Mouse (Mus musculus) brain, embryonic 14.5 days (tissue): ENCODE data around the gene Tagln2. TPM values are rescaled to one million over a fixed set of nuclear protein-coding genes. Genes with fewer than 3 reads are reported as not detected.

ENCODE experiments used
- DNase-seq: peaks from one replicate; pipeline ENCODE4 v3.0.0-alpha.2; 2011; ENCODE audit warnings: low read depth
- CTCF ChIP-seq: fragments of 200-500 bp; IDR thresholded peaks from 2 replicates; pipeline ENCODE4 v1.5.1; 2012; ENCODE audit warnings: inconsistent platforms, mild to moderate bottlenecking, moderate library complexity, borderline replicate concordance; ENCODE audit not compliant: insufficient read depth, insufficient read length; ENCODE audit errors: extremely low read depth
- POLR2A ChIP-seq: fragments of 200-500 bp; IDR thresholded peaks from 2 replicates; pipeline ENCODE4 v1.6.1; 2012; ENCODE audit warnings: mild to moderate bottlenecking, inconsistent platforms, borderline replicate concordance; ENCODE audit not compliant: poor library complexity, insufficient read depth, insufficient read length, severe bottlenecking; ENCODE audit errors: extremely low read depth
- polyA plus RNA-seq: library from polyadenylated mRNA; depleted of rRNA; stranded (reverse); fragments of >200 nt; gene quantifications from 2 replicates; pipeline ENCODE4 v1.2.3, GENCODE M21; 2012

Tagln2 gene
- polyA plus RNA-seq, 1 experiment: 44.7 TPM

GRCm38 (mm10) chr1:172468301-172468877 is 31.5 kb upstream of the Tagln2 start:
- DNase-seq: no peak
- TF ChIP-seq CTCF: no peak
- no peak for TF ChIP-seq POLR2A

DNA sequence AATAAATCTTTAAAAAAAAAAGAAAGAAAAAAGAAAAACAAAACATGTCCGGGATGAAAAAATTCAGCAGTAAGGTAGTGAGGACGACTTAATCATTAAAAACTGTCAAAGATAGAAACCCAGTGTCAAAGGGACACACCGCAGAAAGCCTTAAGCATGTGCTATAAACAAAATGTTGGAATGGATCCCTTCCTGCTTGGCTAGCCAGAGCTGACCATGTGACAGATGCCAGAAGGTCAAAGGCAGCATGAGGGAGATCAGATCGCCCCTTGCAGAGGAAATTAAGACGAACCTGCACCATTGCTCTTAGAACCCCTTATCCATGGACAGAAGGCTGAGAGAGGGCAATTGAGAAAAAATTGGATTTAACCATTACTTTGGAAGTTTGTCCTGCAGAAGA is 30.5 kb upstream of the Tagln2 start:
- DNase-seq: no peak
- TF ChIP-seq POLR2A: no peak
- no peak for TF ChIP-seq CTCF

- DNase-seq: no peak
- no peak for TF ChIP-seq CTCF
- no peak for TF ChIP-seq POLR2A
These were observed 29.9 kb upstream of the Tagln2 start for GRCm38 (mm10) chr1:172469810-172470448.

GRCm38 (mm10) chr1:172472909-172473308 is 26.9 kb upstream of the Tagln2 start:
- TF ChIP-seq POLR2A: no peak
- TF ChIP-seq CTCF: no peak
- DNase-seq: no peak

GRCm38 (mm10) chr1:172474196-172474595 is 25.7 kb upstream of the Tagln2 start:
- no peak for DNase-seq
- TF ChIP-seq POLR2A (no peak), CTCF (no peak)

- TF ChIP-seq POLR2A (no peak), CTCF (no peak)
These were observed 24.6 kb upstream of the Tagln2 start, which contains the start of gene Slamf9 for GRCm38 (mm10) chr1:172475054-172475741. Gene Slamf9, plus strand, starts transcription at chr1:172475358.

GRCm38 (mm10) chr1:172478020-172478419 is 21.8 kb upstream of the Tagln2 start:
- no peak for DNase-seq
- TF ChIP-seq POLR2A (no peak), CTCF (no peak)

More at GRCm38 (mm10) chr1:172475054-172475741, 24.6 kb upstream of the Tagln2 start, which contains the start of gene Slamf9:
- DNase-seq: no peak

DNA sequence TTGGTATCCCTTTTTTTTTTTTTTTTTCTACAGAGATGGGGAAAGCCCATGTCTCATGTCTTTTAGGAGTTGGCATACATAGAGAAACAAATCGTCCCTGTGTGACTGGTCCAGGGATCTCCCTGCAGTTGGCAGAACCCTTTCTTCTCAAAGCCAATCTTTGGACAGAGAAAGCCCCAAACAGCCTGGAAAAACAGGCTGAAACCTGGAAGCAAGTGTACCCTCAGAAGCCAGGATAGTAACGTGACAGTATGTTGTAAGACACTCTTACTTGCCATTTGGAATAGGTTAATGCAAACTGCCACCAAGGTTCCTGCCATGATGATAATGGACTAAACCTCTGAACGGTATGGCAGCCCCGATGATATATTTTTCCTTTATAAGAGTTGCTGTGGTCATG is 19.5 kb upstream of the Tagln2 start:
- DNase-seq: no peak
- TF ChIP-seq CTCF (no peak), POLR2A (no peak)

GRCm38 (mm10) chr1:172481111-172481510 is 18.7 kb upstream of the Tagln2 start:
- no peak for DNase-seq
- TF ChIP-seq CTCF (no peak), POLR2A (no peak)

DNA sequence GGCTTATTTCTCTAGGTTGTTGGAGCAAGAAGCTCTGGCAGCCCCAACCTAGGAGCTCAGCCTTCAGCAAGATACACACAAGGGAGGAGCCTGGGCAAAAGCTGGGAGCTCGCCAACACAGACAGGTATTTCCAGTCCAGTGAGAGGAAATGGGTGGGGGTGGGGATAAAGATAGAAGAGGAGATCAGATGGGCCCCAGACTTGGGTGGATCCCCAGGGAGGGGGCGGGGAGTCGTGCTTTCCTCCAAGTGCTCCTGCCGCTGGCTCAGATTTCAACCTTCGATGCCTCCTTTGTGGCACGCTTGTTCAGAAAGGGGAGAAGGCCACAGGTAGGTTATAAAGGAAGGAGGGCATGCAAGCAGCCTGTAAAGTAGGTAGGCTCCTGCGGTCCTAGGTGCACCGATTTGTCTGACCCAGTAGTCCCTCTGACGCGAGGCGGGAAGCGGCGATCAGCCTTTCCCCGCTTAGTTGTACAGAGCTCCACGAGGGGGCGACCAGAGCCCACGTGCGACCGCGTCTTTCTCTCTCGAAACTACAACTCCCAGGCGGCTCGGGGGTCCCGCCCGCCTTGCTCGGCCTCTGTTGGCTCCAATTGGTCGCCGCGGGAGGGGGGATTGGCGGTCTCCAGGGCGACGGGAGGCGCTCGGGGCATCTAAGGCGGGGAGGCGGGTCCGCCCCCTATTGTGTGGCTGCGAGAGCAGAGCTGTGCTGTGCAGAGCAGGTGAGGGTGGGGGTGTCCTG is 18.1 kb upstream of the Tagln2 start, which contains the start of gene Igsf9:
TSS of gene Igsf9 (plus strand) at position 249 of the 741 bp plus-strand sequence.
- peak; percentile 42; the same call in 1 of the 2 replicates for TF ChIP-seq POLR2A
- peak; percentile 64 for TF ChIP-seq CTCF
- peak; percentile 99 for DNase-seq

DNA sequence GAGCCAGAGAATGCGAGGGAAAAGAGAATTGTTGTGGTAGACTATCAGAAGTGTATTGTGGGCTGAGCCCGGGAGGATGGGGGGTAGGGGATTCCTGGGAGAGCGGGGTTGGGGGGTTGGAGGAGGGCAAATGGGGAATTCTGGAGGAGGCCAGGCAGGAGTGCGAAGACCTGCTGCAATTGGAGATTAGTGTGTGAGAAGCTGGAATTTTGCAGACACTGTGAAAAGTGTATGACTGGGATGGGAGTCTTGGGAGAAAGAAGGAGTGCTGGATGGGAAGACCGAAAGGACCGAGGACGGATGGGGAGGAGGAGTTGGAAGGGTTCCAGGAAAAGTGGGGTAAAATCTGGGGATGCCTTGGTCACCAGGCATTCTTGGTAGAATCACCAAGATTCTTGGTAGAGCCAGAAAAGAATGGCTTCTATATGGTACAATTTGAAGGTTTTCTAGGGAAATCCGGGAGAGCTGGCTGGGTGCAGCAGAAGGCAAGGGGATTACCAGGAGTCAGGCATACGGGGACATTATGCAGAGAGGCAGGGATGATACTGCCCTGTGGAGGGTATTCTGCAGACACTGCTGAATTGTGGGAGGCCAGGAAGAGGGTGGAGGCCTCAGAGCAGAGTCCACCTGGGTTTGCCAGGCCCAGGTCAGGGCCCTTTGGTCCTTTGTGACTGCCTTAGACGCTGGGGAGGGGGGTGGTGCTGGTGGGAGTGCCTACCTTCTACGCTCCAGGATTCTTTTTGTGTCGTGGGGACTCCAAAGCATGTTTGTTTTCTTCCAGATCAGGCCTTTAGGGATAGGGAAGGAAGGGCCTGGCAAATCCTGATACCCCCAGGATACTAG is 17.1 kb upstream of the Tagln2 start:
- peak; percentile 56 for DNase-seq

GRCm38 (mm10) chr1:172483361-172483660 is 16.5 kb upstream of the Tagln2 start:
- no peak for TF ChIP-seq POLR2A
- TF ChIP-seq CTCF: peak; percentile 29; the same call in 1 of the 2 replicates
- DNase-seq: peak; percentile 63

More for the DNA sequence above, 17.1 kb upstream of the Tagln2 start:
- TF ChIP-seq CTCF (no peak), POLR2A (no peak)
